ENCODE assay signal across 15 mouse cellular contexts in genomic region chr16:63179228-63179627, GRCm38 (mm10).
DNase-seq lines count a peak whose midpoint lies in the region; ATAC-seq and TF ChIP-seq lines count a peak whose summit lies in the region.
"Had no signal": no experiment of that assay in that cellular context is flagged by ENCODE, and none has a peak within 500 bp of the region (broad histone marks: within the 10 kb centered on the region; RNA-seq: fewer than 3 reads in every experiment).

No protein-coding gene starts in this region.

- H3K4me1 ChIP-seq in lung, embryonic 14.5 days (ENCODE audit: insufficient read depth) = no peaks in the 10 kb centered on the region
- H3K4me1 ChIP-seq in forebrain, embryonic 16.5 days (replicated peaks; ENCODE audit: control insufficient read depth, insufficient read depth, low read length) = 0 out of 2 replicates have a peak, but pooled peaks cover 2% of the 10 kb centered on the region
- H3K4me1 ChIP-seq: embryonic facial prominence, embryonic 12.5 days; heart, embryonic 13.5 days; neural tube, embryonic 12.5 days had no signal

- no peak overlapping the region for H3K4me2 ChIP-seq in lung, embryonic 14.5 days
- H3K4me2 ChIP-seq in forebrain, embryonic 16.5 days (ENCODE audit: low read length) = no peak overlapping the region
- H3K4me2 ChIP-seq: embryonic facial prominence, embryonic 12.5 days; heart, embryonic 13.5 days; hindbrain, embryonic 14.5 days; neural tube, embryonic 12.5 days had no signal

- peak; percentile 49 for DNase-seq in lung, embryonic 14.5 days
- no peak for DNase-seq in lung, postnatal 25 days (ENCODE audit: low spot score)
- peak; percentile 12 to 86 for DNase-seq in layer of hippocampus, postnatal 14 days (ENCODE audit: low spot score in 2 of 2)
- peak; percentile 5 for DNase-seq in right cerebral cortex, postnatal 25 days
- no peak for DNase-seq in spleen, postnatal 36 days (ENCODE audit: low spot score in 2 of 2)
- DNase-seq in heart, adult 18-20 months = no peak
- DNase-seq: adrenal gland, postnatal 10 days; cerebellum, adult 9-11 months; kidney, postnatal 25 days had no signal

- no peaks in the 10 kb centered on the region for H3K27me3 ChIP-seq in lung, embryonic 14.5 days (ENCODE audit: insufficient read depth, low read length)
- no peaks in the 10 kb centered on the region for H3K27me3 ChIP-seq in forebrain, embryonic 16.5 days (replicated peaks; ENCODE audit: control insufficient read depth, insufficient read depth, low read length)
- H3K27me3 ChIP-seq: embryonic facial prominence, embryonic 12.5 days; heart, embryonic 13.5 days; neural tube, embryonic 12.5 days had no signal

- ATAC-seq in lung, embryonic 14.5 days (ENCODE audit: insufficient read depth) = no peak
- ATAC-seq in forebrain, embryonic 16.5 days = peak; percentile 96
- ATAC-seq: Patski had no signal

- H3K9me3 ChIP-seq in lung, embryonic 14.5 days (ENCODE audit: low read depth, low read length) = no peaks in the 10 kb centered on the region
- no peaks in the 10 kb centered on the region for H3K9me3 ChIP-seq in forebrain, embryonic 16.5 days (ENCODE audit: control insufficient read depth, low read length)
- H3K9me3 ChIP-seq: embryonic facial prominence, embryonic 12.5 days; heart, embryonic 13.5 days; neural tube, embryonic 12.5 days had no signal

- TF ChIP-seq CTCF in lung, embryonic 14.5 days (IDR thresholded peaks at IDR 0.05; ENCODE audit: low read depth) = no peak

- H3K36me3 ChIP-seq in lung, embryonic 14.5 days (ENCODE audit: insufficient read depth) = no peaks in the 10 kb centered on the region
- no peaks in the 10 kb centered on the region for H3K36me3 ChIP-seq in forebrain, embryonic 16.5 days (ENCODE audit: control insufficient read depth, insufficient read depth)
- H3K36me3 ChIP-seq: embryonic facial prominence, embryonic 12.5 days; heart, embryonic 13.5 days; neural tube, embryonic 12.5 days had no signal

- no peak overlapping the region for H3K9ac ChIP-seq in lung, embryonic 14.5 days
- H3K9ac ChIP-seq in forebrain, embryonic 16.5 days (replicated peaks; ENCODE audit: low read depth, low read length) = no peak overlapping the region
- H3K9ac ChIP-seq: embryonic facial prominence, embryonic 12.5 days; heart, embryonic 13.5 days; hindbrain, embryonic 14.5 days; neural tube, embryonic 12.5 days had no signal

- H3K27ac ChIP-seq in lung, embryonic 14.5 days (ENCODE audit: low read depth) = no peak overlapping the region
- H3K27ac ChIP-seq in forebrain, embryonic 16.5 days (ENCODE audit: low read length) = no peak overlapping the region
- H3K27ac ChIP-seq: embryonic facial prominence, embryonic 12.5 days; heart, embryonic 13.5 days; hindbrain, embryonic 14.5 days; neural tube, embryonic 12.5 days had no signal

- WGBS in lung, embryonic 14.5 days = 42% methylated on average over 5 of the region's 5 CpGs
- 34% methylated on average over 5 of the region's 5 CpGs for WGBS in forebrain, embryonic 16.5 days

- H3K4me3 ChIP-seq in lung, embryonic 14.5 days (ENCODE audit: low read depth, low read length) = no peak overlapping the region
- H3K4me3 ChIP-seq in forebrain, embryonic 16.5 days (replicated peaks; ENCODE audit: low read length) = no peak overlapping the region
- H3K4me3 ChIP-seq: embryonic facial prominence, embryonic 12.5 days; heart, embryonic 13.5 days; neural tube, embryonic 12.5 days had no signal

Comparison
In these comparisons a context has a peak if more than half of its experiments do, and no peak if none do; other contexts are left out.
1. DNase-seq: peak in lung, embryonic 14.5 days (single experiment), layer of hippocampus, postnatal 14 days (2 of 2) and right cerebral cortex, postnatal 25 days (single experiment); none in lung, postnatal 25 days (single experiment), spleen, postnatal 36 days (0 of 2) and heart, adult 18-20 months (0 of 2).